Comparison of ENCODE assay signal across 23 mouse cellular contexts in genomic region chr2:156697261-156697660, GRCm38 (mm10).
DNase-seq lines count a peak whose midpoint lies in the region; ATAC-seq and TF ChIP-seq lines count a peak whose summit lies in the region.
"Had no signal": no experiment of that assay in that cellular context is flagged by ENCODE, and none has a peak within 500 bp of the region (broad histone marks: within the 10 kb centered on the region; RNA-seq: fewer than 3 reads in every experiment).

No protein-coding gene starts in this region.

- H3K27ac ChIP-seq in embryonic facial prominence, embryonic 14.5 days (replicated peaks; ENCODE audit: low read depth, low read length) = no peak overlapping the region
- H3K27ac ChIP-seq in embryonic facial prominence, embryonic 10.5 days (replicated peaks) = no peak overlapping the region
- H3K27ac ChIP-seq in layer of hippocampus, adult 2 months = peak overlapping the region; percentile 0; the same call in 1 of the 2 replicates
- no peak overlapping the region for H3K27ac ChIP-seq in forebrain, embryonic 16.5 days (ENCODE audit: low read length)
- no peak overlapping the region for H3K27ac ChIP-seq in intestine, embryonic 15.5 days
- H3K27ac ChIP-seq: embryonic facial prominence, embryonic 13.5 days; midbrain, embryonic 12.5 days; stomach, embryonic 15.5 days had no signal

- H3K9me3 ChIP-seq in embryonic facial prominence, embryonic 14.5 days (ENCODE audit: control insufficient read depth, low read length) = no peaks in the 10 kb centered on the region
- no peaks in the 10 kb centered on the region for H3K9me3 ChIP-seq in embryonic facial prominence, embryonic 10.5 days
- H3K9me3 ChIP-seq in E14TG2a.4 (ENCODE audit: low read length) = no peaks in the 10 kb centered on the region
- H3K9me3 ChIP-seq in forebrain, embryonic 16.5 days (ENCODE audit: control insufficient read depth, low read length) = no peaks in the 10 kb centered on the region
- H3K9me3 ChIP-seq in intestine, embryonic 15.5 days = no peaks in the 10 kb centered on the region
- H3K9me3 ChIP-seq: embryonic facial prominence, embryonic 13.5 days; heart, embryonic 12.5 days; midbrain, embryonic 12.5 days; stomach, embryonic 15.5 days had no signal

- H3K9ac ChIP-seq in embryonic facial prominence, embryonic 14.5 days (ENCODE audit: low read depth, low read length) = 0 out of 2 replicates have a peak overlapping the region, but pooled peaks have one; percentile 6
- no peak overlapping the region for H3K9ac ChIP-seq in forebrain, embryonic 16.5 days (replicated peaks; ENCODE audit: low read depth, low read length)
- H3K9ac ChIP-seq in intestine, embryonic 15.5 days = no peak overlapping the region
- H3K9ac ChIP-seq: embryonic facial prominence, embryonic 13.5 days; heart, embryonic 12.5 days; midbrain, embryonic 12.5 days; stomach, embryonic 15.5 days had no signal

- DNase-seq in embryonic facial prominence, embryonic 14.5 days (ENCODE audit: low spot score) = no peak
- no peak for DNase-seq in embryonic facial prominence, embryonic 10.5 days (ENCODE audit: low spot score)
- no peak for DNase-seq in layer of hippocampus, adult 2 months (ENCODE audit: low spot score in 2 of 2)
- DNase-seq in layer of hippocampus, adult 18-20 months (ENCODE audit: low spot score in 2 of 2) = no peak
- no peak for DNase-seq in Muller cell, postnatal 12 days (ENCODE audit: inconsistent ontology term)
- DNase-seq: cerebellum, adult 18-20 months; cerebellum, postnatal 14 days; gastrocnemius, postnatal 14 days; heart, adult 11 months; heart, postnatal 10 days; kidney, adult 18-20 months; kidney, postnatal 4 days; lung, adult 18-20 months; lung, postnatal 10 days; thymus, postnatal 25 days had no signal

- no peak for ATAC-seq in embryonic facial prominence, embryonic 14.5 days (ENCODE audit: low read depth)
- ATAC-seq in forebrain, embryonic 16.5 days = peak; percentile 37; the same call in 1 of the 2 replicates
- no peak for ATAC-seq in intestine, embryonic 15.5 days

- 73% methylated on average over 8 of the region's 8 CpGs for WGBS in embryonic facial prominence, embryonic 14.5 days
- 75% methylated on average over 8 of the region's 8 CpGs for WGBS in embryonic facial prominence, embryonic 10.5 days
- WGBS in forebrain, embryonic 16.5 days = 44% methylated on average over 8 of the region's 8 CpGs
- 86% methylated on average over 8 of the region's 8 CpGs for WGBS in intestine, embryonic 15.5 days

- H3K4me2 ChIP-seq in embryonic facial prominence, embryonic 14.5 days (ENCODE audit: low read depth, low read length) = no peak overlapping the region
- no peak overlapping the region for H3K4me2 ChIP-seq in forebrain, embryonic 16.5 days (ENCODE audit: low read length)
- no peak overlapping the region for H3K4me2 ChIP-seq in intestine, embryonic 15.5 days (replicated peaks)
- H3K4me2 ChIP-seq: embryonic facial prominence, embryonic 13.5 days; heart, embryonic 12.5 days; liver, embryonic 11.5 days; midbrain, embryonic 12.5 days; stomach, embryonic 15.5 days had no signal

- TF ChIP-seq CTCF in layer of hippocampus, adult 2 months (conservative IDR thresholded peaks at IDR 0.05) = no peak
- no peak for TF ChIP-seq CTCF in E14TG2a.4 (conservative IDR thresholded peaks at IDR 0.05; ENCODE audit: low read length)

- no peak overlapping the region for H3K4me3 ChIP-seq in embryonic facial prominence, embryonic 14.5 days (ENCODE audit: low read depth, low read length)
- no peak overlapping the region for H3K4me3 ChIP-seq in embryonic facial prominence, embryonic 10.5 days
- H3K4me3 ChIP-seq in layer of hippocampus, adult 2 months = no peak overlapping the region
- H3K4me3 ChIP-seq in E14TG2a.4 (replicated peaks; ENCODE audit: low read length) = peak overlapping the region; percentile 57; the same call in 1 of the 2 replicates
- no peak overlapping the region for H3K4me3 ChIP-seq in forebrain, embryonic 16.5 days (replicated peaks; ENCODE audit: low read length)
- no peak overlapping the region for H3K4me3 ChIP-seq in intestine, embryonic 15.5 days (replicated peaks)
- H3K4me3 ChIP-seq: embryonic facial prominence, embryonic 13.5 days; heart, embryonic 12.5 days; midbrain, embryonic 12.5 days; stomach, embryonic 15.5 days had no signal

- no peaks in the 10 kb centered on the region for H3K27me3 ChIP-seq in embryonic facial prominence, embryonic 14.5 days (replicated peaks; ENCODE audit: control insufficient read depth, insufficient read depth, low read length)
- no peaks in the 10 kb centered on the region for H3K27me3 ChIP-seq in embryonic facial prominence, embryonic 10.5 days (replicated peaks; ENCODE audit: low read depth, poor library complexity, severe bottlenecking)
- H3K27me3 ChIP-seq in E14TG2a.4 (ENCODE audit: insufficient read depth, low read length) = peaks cover 8% of the 10 kb centered on the region; the same call in 1 of the 2 replicates
- no peaks in the 10 kb centered on the region for H3K27me3 ChIP-seq in forebrain, embryonic 16.5 days (replicated peaks; ENCODE audit: control insufficient read depth, insufficient read depth, low read length)
- H3K27me3 ChIP-seq in intestine, embryonic 15.5 days (replicated peaks) = no peaks in the 10 kb centered on the region
- H3K27me3 ChIP-seq: embryonic facial prominence, embryonic 13.5 days; midbrain, embryonic 12.5 days; stomach, embryonic 15.5 days had no signal

- no peaks in the 10 kb centered on the region for H3K36me3 ChIP-seq in embryonic facial prominence, embryonic 14.5 days (ENCODE audit: control insufficient read depth, insufficient read depth, low read length)
- H3K36me3 ChIP-seq in embryonic facial prominence, embryonic 10.5 days (replicated peaks) = no peaks in the 10 kb centered on the region
- H3K36me3 ChIP-seq in E14TG2a.4 (ENCODE audit: insufficient read depth, low read length) = peaks cover 7% of the 10 kb centered on the region; the same call in 1 of the 2 replicates
- no peaks in the 10 kb centered on the region for H3K36me3 ChIP-seq in forebrain, embryonic 16.5 days (ENCODE audit: control insufficient read depth, insufficient read depth)
- H3K36me3 ChIP-seq in intestine, embryonic 15.5 days = no peaks in the 10 kb centered on the region
- H3K36me3 ChIP-seq: embryonic facial prominence, embryonic 13.5 days; heart, embryonic 12.5 days; midbrain, embryonic 12.5 days; stomach, embryonic 15.5 days had no signal

- no peaks in the 10 kb centered on the region for H3K4me1 ChIP-seq in embryonic facial prominence, embryonic 14.5 days (ENCODE audit: control insufficient read depth, insufficient read depth, low read length)
- peaks cover 49% of the 10 kb centered on the region for H3K4me1 ChIP-seq in embryonic facial prominence, embryonic 10.5 days
- H3K4me1 ChIP-seq in E14TG2a.4 (replicated peaks; ENCODE audit: low read depth, low read length) = peaks cover 91% of the 10 kb centered on the region
- H3K4me1 ChIP-seq in forebrain, embryonic 16.5 days (replicated peaks; ENCODE audit: control insufficient read depth, insufficient read depth, low read length) = peaks cover 13% of the 10 kb centered on the region
- H3K4me1 ChIP-seq in intestine, embryonic 15.5 days (replicated peaks) = no peaks in the 10 kb centered on the region
- H3K4me1 ChIP-seq: heart, embryonic 12.5 days; stomach, embryonic 15.5 days had no signal
